Mouse (Mus musculus): ENCODE results near the gene Wdr62.
"Not testable (repeated sequence)": the region's sequence is repeated elsewhere in the genome, so short reads cannot be mapped to it uniquely, and the experiment has no call there.

Wdr62 gene

DNA sequence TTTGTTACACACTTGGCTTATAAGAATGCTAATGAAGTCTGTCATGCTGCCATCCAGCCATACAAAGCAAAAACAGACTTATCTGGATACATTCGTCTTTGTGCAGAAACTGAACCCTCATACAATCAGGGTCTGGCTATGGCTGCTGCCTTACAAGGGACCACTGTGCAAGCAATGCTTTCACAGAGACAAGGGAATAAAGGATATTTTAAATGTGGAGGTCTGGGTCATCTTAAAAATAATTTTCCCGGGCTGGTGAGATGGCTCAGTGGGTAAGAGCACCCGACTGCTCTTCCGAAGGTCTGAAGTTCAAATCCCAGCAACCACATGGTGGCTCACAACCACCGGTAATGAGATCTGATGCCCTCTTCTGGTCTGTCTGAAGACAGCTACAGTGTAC, 73.9 kb downstream of the Wdr62 start:
- not testable (repeated sequence) for DNase-seq (ENCODE audit: low read depth, low spot score)

DNA sequence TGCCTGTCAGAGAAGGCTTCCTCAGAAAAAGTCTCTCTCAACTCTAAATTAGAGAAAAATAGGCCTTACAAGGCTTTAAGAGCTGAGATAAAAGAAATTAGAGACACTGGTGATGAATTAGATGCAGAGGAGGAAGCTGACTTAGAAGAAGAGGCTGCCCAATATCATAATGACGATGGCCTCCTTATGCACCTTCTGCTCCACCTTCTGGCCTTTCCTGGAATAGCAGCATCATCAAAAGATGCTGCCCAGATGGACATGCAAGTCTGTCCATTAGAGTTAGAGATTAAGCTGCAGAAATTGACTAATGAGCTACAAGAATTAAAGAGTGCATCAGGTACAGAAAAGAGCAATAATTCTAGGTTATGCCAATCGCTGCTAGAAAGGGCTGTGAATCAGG, 74.8 kb downstream of the Wdr62 start:
- peak; percentile 49 for DNase-seq (ENCODE audit: low read depth, low spot score)

DNA sequence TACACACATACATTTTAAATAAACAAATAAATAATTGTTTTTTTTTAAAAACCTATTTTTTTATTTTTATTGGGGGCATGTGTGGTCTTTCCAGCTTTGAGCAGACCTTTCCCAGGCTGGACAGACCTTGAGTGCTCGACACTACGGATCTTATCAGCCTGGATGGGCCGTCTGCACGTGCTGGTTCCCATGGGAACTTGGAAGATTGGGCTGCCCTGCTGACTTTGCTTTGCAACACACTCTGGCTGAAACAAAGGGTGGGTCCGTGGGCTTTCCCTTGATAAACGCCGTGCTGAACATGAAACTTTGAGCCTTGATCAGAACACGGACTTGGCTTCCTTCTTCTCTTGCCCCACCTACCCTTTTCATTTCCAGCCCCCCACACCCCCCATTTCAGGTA, 75.8 kb downstream of the Wdr62 start:
- no peak for DNase-seq (ENCODE audit: low read depth, low spot score)

DNA sequence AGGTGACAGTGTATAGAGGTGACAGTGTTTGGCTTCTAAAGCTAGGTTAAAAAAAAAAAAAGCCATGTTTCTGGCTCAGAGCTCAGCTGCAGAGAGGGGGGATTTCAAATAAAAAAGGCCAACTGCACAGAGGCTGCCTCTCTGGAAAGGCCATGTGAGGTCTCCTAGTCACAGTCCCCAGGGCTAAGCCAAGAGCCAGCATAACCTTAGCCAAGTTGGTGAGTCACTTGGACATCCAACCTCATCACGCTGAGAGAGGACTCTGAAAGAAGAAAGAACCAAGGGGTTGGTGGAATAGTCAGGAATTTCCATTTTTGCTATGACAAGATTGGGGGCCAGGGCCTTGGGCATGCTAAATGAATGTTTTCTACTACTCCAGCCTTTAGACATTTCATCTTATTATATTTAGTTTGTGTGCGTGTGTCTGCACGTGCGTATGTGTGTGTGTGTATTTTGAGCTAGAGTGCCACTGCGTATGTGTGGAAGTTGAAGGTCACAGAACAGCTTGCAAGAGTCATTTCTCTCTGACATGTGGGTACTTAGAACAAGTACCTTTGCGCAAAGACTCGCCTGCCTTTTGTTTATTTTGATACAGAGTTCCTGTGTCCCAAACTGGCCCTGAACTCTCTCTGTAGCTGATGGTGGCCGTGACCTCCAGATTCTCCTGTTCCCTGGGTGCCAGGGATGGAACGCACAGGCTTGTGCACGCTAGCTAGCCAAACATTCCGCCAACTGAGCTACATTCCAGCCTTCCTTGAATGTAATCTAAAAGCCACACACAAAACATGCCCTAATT, 77.1 kb downstream of the Wdr62 start:
- no peak for DNase-seq (ENCODE audit: low read depth, low spot score)

DNA sequence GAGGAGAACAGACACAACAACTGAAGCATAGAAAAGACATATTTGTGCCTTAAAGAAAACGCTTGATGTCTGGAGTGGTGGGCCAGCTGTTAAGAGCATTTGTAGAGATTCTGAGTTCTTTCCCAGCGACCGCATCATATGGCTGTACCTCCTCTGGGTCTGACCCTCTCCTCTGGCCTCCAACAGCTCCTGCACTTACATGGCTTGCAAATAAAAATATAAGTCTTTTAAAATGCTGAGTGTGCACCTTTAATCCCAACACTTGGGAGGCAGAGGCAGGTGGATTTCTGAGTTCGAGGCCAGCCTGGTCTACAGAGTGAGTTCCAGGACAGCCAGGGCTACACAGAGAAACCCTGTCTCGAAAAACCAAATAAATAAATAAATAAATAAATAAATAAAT, 79.6 kb downstream of the Wdr62 start:
- DNase-seq (ENCODE audit: low read depth, low spot score): not testable (repeated sequence)

DNA sequence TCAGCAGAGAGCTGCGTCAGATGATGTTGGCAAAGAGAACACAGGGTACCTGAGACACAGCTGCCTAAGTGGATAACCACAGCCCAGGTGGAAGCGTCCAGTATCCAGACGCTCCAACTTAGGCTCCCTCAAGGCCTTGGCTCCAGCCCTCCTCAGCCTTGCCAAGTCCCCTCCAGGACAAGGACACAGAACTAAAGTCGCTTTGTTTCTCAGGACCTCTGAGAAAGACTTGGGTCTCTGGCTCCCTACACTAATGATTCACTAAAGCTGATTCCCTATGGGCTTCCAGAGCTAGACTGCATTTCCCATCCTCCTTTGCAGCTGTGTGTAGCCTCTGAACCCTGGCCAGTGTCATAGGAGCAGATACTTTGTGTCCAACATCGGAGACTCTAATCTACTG, 80.0 kb downstream of the Wdr62 start:
- no peak for DNase-seq (ENCODE audit: low read depth, low spot score)

DNA sequence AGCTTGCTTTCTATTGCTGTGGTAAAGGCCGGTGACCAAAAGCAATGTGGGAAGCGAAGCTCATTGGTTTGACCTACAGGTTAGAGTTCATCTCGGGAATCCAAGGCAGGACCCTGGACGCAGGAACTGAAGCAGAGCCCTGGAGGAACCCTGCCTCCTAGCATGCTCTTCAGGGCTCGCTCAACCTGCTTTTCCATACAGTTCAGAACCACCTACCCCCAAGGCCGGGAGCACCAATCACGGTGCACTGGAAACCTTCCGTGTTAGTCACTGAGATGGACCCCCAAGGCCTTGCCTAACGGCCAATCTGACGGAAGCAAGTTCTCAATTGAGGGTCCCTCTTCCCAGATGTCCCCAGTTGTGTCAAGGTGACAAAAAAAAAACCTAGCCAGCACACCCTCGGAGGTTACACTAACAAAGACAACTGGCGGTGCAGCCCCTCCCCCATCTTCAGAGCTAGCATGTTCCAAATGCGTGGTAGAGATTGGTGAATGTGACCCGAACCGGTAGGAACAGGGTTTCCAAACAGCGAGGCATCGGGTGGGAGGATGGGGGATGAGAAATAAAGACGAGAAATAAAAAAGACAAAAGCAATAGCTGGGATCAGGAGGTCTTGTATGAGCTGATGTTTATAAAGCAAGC, 80.6 kb downstream of the Wdr62 start:
- DNase-seq (ENCODE audit: low read depth, low spot score): no peak

DNA sequence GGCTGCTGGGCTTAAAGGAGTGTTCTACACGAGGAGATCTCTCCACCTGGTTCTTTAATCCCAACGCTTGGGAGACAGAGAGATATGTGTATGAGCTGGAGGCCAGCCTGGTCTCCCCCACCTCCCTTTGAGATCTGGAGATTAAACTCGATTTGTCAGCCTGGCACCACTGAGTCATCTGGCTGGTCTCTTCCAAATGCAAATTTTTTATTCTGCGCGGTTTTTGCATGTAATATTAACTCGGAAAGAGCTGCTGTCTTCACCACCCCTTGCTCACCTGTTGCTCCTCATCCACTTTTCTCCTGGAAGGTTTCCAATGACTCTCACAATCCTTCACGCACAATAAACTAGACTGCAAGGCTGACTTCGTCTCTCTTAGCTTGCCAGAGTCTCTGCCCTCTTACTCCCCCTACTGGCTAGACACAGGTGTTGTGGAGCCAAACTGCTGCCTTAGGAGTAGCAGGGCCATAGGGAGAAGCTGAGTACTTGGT, 81.7 kb downstream of the Wdr62 start, which contains the start of gene Capns1:
TSS of gene Capns1 (minus strand) at position 331 of the 491 bp plus-strand sequence.
- peak; percentile 64 for DNase-seq (ENCODE audit: low read depth, low spot score)

DNA sequence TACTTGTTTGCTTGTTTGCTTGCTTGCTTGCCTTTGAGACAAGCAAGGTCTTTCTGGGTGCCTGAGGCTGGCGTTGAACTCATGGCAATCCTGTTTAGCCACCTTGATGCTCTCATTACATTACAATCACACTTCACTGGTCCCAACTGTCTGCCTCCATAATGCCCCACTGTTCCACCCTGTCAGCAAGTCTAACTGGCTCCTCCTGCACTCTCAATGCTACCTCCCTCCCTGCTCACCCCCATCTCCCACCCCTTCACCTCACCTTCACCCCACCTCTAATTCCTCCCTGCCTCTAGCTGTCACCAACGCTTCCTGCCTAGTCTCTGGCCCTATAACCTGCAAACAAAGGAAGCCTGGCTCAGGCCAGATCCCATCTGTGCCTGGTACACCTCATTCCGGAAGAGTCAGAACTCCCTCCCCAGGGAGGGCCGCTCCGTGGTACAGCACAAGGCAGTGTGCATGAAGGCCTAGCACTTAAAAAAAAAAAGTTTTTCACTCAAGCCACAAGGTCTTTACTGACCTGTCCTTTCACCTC, 82.6 kb downstream of the Wdr62 start:
- DNase-seq (ENCODE audit: low read depth, low spot score): no peak

DNA sequence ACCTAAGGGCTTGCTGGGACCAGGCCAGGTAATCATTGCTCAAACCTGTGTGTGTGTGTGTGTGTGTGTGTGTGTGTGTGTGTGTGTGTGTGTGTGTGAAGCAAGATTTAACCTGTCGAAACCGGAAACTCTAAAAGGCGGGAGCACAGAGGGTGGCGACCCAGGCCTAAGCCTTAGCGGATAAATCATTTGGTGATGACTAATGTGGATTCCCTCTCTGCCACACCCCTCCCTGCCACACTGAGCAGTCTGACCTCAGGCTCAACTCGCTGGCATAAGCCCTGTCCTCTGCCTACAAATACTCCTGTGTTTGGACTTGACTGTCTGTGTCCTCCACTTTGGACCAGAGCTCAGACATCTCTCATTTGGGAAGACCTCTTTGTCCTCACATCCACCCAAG, 84.0 kb downstream of the Wdr62 start:
- no peak for DNase-seq (ENCODE audit: low read depth, low spot score)

DNA sequence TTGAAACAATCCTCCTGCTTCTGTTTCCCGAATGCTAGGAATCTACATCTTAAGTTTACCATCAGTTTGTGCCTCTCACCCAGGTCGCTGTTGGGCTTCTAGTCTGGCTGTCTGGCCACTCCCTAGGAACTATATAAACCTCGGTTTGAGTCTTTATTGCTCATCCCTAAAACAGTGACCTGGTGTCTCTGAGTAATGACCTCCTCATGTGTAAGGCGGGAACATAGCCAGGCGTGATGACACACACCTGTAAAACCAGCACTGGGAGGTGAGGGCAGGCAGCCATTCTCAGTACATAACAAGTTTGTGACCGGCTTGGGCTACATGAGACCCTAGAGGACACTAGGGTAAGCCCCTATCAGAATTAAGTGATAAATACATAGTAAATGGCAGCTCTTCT, 84.8 kb downstream of the Wdr62 start:
- no peak for DNase-seq (ENCODE audit: low read depth, low spot score)

DNA sequence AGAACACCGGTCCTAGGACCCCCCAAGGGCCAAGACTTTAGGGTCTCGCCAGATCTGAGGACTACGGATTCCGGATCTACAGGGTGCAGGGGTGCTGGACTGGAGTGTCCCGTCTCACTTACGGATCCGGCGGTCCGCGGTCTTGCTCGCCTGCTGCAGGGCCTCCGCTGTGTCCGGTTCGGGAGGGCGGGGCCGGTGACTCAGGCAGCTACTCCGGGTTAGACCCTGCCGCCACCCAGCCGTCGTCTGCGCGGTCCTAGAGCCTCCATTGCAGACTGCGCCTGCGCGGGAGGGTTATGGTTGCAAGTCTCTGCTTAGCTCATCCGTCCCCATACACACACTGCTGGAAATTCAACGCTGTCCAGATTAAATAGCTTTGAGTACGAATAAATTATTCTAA, 85.3 kb downstream of the Wdr62 start:
- DNase-seq (ENCODE audit: low read depth, low spot score): peak; percentile 89

DNA sequence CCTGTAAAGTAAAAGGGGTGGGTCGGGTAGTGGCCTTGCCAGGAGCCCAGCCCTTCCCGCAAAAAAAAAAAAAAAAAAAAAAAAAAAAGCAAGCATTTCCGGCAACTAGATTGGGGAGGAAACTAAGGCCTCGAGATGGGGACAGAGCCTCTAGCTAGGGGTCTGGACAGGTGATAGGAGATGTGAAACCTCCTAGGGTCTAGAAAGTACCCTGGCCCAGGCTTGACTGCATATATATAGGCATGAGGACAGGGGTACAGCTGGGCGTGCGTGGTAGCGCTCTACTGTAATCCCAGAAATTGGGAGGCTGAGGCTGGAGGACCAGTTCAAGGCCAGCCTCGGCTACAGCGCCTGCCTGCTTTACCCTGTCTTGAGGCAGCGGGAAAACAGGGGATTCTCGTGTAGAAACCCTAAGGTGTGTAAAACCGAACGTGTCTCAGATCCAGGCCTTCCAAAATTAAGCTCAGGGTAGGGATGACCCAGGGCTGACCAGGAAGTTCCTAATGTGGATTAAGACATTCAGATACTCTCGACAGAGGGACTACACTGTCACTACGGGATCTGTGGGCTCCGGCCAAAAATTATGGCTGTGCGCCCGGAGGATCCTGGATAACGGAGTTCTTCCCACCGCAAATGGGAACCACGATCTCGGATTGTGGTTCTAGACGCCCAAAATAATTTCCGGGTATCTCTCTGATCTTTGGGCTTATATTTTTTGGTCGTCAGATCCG, 86.0 kb downstream of the Wdr62 start:
- DNase-seq (ENCODE audit: low read depth, low spot score): peak; percentile 40

DNA sequence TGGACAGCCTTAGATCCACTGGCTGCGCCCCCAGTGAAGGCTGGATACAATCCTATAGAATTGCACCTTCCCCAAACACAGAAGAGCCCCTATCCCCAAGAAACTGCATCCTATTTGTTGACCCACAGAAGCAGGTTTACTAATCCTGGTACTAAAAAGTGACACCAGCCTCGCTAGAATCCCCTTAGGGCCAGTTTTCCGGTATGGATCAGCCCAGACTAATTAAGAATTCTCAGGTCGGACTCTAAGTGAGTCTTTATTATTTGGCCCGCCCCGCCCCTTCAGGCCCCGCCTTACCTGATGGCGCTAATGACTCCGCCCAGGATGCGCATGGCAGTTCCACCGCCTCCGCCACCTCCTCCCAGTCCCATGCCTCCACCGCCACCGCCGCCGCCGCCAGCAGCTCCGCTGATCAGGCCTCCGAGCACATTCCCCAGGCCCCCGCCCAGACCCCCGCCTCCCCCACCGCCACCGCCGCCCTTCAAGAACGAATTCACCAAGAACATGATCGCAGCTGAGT, 86.6 kb downstream of the Wdr62 start:
- DNase-seq (ENCODE audit: low read depth, low spot score): peak; percentile 84

DNA sequence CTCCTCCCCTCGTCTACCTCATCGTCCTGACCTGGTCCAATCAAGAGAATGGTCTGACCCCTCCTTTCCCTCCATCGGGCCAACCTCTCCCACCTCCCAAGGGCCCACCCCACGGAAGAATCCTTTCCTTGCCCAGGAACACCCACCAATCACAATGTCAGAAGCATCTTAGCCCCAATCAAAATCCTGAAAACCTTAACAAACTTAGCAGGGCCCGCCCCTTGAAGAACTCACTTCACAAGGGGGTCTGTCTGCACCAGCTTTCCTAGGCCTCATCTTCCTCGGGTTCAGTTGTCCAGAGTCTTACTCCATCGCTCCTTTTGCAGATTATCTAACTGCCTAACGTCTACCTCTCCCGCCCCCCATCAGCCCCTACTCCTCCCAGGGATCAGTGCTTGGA, 87.2 kb downstream of the Wdr62 start:
- no peak for DNase-seq (ENCODE audit: low read depth, low spot score)

DNA sequence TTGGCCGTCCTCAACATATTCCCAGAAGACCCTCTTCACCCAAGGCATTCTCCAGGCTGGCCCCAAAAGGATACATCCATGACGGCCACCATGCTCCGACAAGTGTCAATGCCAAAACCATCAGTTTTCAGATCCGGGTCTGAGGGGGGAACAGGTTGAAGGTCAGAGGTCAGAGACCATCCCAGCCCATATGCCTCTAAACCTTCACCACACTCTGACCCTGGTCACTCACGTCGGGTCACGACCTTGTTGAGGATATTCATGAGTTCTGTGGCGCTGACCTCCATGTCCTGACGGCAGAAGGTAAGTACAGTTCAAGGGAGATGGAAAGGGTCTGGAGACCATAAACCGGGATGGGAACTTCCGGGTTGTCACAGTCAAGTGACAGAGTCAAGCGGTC, 88.1 kb downstream of the Wdr62 start:
- no peak for DNase-seq (ENCODE audit: low read depth, low spot score)

Data from c-Kit-negative CD71-positive TER-119-positive erythroid progenitor cells, embryonic 14.5 days (primary cell).